Mouse (Mus musculus) adrenal gland, postnatal 4 days (tissue): ENCODE results near the gene Fbxo34. TPM values are rescaled to one million over a fixed set of nuclear protein-coding genes. Genes with fewer than 3 reads are reported as not detected.
A peak's percentile ranks its signal among the peaks of the same experiment; 100 is the strongest.
"Not testable (repeated sequence)": the region's sequence is repeated elsewhere in the genome, so short reads cannot be mapped to it uniquely, and the experiment has no call there.

ENCODE experiments used
- DNase-seq, 2 experiments: peaks; one replicate each; pipeline ENCODE4 v3.0.0; 2021 to 2022; ENCODE audit warnings: low spot score in 2 of 2, mixed read lengths in 2 of 2
- total RNA-seq, 2 experiments: library from RNA; stranded (reverse); gene quantifications; 2 replicates each; pipeline ENCODE4 v1.2.3; 2021

The Fbxo34 gene
- total RNA-seq, 2 experiments from 2014 or later: 30.0 to 30.6 TPM

DNA sequence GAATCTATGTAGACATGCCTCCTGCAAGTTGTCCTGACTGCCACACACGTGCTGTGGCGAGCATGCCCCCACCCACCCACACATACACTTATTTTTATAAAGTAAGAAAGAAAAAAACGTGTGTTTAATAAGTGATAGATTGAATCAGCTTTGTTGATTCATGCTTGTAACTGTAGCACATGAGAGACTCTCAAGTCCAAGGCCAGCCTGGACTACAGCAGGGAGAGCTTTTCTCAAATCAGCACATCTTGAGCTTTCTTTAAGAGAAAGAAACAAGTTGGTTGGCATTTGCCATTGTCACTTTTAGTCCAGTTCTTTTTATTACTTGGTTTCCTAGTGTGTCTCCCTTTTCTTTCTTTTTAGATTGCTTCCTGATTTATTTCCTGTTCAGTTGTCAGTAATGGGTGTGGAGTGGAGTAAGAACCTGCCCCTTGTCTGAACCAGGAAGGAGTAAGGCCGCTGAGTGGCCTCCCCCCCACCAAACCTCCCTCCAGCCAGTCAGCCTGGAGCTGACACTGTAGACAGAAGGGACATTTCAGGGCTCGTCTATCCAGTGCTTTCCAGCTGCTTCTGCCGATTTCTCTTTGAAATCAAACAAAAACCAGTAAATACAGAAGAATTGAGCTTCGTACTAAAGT, 64.7 kb downstream of the Fbxo34 start:
- peak in 1 of 2 experiments; percentile 15 for DNase-seq

DNA sequence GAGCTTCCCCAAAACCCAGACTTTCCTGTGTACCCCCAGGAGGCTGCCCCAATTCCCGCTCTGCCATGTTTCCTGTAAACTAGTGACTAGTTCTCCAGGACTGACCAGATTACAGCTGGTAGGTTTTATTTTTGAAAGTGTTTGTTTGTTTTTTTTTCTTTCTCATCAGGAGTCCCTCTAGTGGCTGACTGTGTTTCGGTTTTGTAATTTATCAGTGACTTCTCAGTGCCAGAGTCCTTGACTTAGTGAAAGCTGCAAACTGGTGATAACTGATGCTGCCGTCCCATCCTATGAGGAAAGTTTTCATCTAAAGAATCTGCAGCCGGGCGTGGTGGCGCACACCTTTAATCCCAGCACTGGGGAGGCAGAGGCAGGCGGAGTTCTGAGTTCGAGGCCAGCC, 65.4 kb downstream of the Fbxo34 start:
- no peak for DNase-seq

DNA sequence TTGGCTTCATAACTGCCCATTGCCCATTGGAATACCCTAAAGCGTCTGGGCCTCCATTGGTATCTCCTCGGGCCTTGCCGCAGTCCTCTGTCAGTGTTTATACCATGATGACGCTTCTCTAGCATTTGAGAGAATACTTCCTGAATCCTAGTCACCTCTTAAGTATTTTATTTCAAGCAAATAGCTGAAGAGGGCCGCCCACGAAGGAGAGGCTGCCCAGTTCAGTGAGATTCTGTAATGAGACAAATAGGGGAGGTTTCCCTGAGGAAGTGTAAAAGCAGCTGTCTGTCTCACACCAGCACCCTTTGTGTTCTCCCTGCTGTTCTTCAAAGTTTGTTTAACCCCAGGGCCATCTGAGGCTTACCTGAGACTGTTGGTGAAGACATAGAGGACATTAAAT, 66.5 kb downstream of the Fbxo34 start:
- DNase-seq: no peak

DNA sequence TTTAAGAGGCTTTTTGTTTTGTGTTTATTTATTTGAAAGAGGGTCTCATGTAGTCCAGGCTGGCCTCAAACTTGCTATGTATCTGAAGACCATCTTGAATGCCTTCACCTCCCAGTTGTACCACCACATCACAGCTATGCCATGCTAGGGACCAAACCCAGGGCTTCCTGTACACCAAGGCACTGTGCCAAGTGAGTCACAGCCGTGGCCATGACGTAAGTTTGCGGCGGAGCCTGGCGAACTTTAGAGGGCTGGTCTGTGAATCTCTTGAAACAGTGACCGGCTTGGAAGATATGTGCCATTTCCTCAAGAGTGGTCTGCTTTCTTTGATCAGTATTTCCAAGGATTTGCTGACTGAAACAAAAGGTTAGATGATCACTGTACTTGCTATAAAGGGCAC, 68.4 kb downstream of the Fbxo34 start:
- DNase-seq: peak in 1 of 2 experiments; percentile 36

DNA sequence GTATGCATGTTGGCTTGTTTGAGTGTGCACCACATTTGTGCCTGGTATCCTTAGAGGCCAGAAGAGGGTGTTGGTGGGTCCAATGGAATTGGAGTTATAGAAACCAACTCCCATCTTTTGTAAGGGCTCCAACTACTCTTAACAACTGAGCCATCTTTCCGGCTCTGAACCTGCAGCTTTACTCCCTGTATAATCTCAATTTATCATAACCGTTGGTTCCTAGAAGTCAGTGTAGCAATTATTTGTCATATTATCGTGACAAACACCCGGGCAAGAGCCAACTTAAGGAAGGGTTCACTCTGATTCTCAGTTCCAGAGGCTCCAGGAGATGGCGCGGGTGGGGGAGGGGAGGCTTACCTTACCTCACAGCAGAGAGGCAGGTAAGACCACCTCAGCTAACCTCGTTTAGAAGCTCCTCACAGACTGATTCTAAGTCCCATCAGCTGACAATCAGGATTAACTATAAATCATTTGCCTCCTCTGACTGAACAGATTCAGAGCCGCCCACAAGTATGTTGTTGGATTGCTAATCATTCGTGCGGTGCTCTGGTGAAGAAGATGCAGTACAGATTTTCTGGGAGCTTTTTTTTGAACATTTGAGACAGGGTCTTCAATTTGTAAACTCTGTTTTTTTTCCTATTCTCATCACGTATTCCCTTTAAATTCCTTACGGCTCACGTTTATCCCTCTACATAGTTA, 70.7 kb downstream of the Fbxo34 start:
- DNase-seq: no peak

DNA sequence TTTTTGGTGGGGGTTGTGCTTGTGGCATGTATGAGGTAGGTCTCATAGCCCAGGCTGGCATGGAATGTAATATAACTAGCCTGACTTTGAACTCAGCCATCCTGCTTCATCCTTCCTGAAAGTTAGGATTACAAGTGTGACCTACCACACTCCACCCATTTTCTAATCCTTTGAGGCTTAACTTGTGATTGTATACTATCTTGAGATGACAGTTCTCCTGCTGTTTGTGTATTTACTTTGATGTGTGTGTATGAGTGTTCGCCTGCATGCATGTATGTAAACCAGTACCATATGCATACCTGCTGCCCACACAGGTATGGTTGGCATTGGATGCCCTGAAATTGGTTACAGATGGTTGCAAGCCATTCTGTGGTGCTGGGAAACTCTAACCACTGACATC, 71.4 kb downstream of the Fbxo34 start:
- no peak for DNase-seq

DNA sequence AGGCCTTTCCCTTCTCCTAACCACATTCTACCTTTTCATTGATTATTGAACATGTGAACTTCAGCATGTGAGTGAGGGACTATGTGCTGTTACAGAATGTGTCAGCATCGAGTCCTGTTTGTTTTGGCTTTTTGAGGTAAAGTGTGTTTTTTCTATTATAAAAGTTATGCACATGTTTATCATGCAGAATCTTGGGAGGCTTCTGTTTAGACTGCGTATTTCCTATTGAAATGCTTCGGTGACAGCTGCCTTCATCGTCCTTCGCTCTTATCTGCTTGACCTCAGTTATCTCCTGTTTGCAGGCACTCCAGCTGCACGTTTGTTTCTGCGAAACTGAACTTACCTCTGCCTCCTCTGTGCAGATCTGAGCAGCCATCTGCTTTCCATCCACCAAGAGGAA, 72.1 kb downstream of the Fbxo34 start:
- DNase-seq: no peak

DNA sequence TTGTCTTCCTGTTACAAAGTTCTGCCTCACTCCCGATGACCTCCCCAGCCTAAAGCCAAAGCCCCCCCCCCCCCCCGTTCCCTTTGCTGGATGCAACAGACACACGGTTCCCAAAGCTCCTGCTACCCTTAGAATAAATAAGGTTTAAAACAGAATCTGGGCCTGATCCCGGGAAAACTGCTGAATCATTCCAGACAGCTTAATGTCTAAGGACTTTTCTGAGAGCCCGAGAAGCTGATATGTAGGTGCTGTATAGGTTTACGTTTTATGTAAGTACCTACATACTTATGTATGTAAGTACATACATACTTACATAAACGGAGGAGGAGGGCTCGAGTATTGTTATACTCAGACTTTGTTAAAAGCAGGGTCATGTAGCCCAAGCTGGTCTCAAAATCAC, 75.2 kb downstream of the Fbxo34 start:
- DNase-seq: no peak

DNA sequence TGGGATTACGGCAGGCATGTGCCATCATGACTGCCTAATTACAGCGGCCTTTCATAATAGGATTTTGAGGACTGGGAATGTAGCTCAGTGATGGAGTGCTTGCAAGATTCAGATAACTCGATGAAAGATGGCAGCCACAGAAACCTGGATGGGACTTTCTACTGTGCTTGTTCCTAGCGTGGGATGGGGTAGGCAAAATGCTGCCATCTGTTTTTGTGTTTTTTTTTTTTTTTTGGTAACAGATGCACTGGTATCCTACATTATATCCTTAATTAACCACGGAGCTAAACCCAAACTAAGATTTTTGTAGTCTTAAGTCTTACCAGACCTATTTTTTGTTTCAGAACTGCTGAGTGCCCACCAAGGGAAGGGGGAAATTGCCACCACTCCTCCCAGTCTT, 75.6 kb downstream of the Fbxo34 start:
- no peak for DNase-seq

DNA sequence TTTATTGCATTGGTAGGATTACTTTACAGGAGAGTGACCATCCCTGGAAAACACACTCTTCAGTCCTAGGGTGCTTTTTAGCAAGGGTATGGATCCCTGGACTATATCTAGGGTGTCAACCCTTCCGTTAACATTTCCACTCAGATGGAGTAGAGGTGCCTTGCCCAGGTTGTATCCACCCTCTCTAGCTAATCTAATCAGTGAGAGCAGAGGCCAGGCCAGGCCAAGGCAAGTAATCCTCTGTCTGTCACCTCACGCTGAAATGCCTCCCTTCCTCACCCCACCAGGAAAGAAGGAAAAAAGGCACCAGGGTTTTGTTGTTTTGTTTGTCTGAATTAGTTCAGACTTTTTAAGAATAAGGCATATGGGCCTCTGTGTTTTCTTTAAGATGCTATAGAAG, 77.6 kb downstream of the Fbxo34 start:
- DNase-seq: no peak

DNA sequence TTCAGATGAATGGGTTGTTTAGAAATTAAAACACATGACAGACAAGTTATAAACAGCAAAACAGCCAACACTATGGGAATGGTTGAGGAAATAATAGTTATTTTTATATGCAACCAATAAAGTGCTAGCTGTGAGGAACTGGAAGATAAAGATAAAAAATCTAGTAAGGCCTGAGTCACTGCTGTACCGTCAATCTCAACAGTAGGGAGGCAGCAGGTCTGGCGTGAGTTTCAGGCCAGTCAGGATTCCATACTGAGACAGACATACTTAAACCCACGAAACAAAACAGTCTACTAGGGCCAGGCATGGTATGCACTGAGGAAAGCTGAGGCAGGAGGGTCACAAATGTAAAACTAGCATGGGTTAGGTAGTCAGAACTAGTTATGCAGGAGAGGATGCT, 78.1 kb downstream of the Fbxo34 start:
- DNase-seq: no peak

DNA sequence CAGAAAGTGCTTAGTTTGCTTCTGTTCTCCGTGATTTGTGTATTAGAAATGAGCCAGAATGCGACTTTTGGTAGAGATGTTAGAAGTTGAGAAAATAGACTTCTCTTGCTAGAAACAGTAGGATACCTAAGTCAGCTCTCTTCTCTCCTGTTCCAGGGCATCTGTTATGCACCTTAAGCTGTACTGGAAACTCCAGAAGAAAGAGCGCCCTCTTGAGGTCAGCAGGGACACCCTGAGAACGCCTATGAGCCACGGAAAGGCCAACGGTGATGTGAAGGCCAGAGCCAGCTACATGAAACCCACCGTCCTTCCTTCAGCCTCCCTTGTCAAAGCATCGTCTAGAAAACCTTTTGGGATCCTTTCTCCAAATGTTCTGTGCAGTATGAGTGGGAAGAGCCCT, 78.8 kb downstream of the Fbxo34 start:
- DNase-seq: peak in 1 of 2 experiments; percentile 29

DNA sequence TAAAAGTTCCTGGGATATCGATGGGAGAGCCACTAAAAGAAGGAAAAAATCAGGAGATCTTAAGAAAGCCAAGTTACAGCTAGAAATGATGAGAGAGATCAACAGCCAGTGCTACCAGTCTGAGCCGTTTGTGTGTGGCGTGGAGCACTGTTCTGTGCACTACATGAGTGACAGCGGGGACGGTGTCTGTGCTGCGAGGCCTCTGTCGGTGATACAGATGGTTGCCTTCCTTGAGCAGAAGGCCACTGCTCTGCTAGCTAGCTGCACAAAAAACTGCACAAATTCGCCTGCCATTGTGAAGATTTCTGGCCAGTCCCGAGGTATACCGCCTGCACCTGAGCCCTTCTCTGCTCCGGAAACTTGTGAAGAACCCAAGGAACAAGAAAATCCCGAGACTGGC, 79.4 kb downstream of the Fbxo34 start:
- DNase-seq: not testable (repeated sequence)

DNA sequence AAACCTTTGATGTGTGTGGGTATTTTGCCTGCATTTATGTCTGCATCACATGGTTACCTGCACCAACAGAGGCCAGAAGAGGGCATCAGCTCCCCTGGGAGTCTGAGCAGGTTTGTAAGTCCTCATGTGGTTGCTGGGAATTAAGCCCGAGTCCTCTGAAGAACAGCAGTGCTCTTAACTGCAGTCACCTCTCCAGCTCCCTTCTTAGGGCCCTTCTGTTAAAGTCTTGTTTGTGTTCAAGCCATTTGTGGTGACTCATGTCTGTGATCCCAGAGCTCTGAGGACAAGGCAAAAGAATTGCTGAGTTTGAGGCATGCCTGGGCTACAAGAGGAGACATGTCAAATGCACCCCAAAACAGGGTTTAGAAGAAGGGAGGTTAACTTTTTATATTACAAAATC, 82.3 kb downstream of the Fbxo34 start:
- DNase-seq: no peak

DNA sequence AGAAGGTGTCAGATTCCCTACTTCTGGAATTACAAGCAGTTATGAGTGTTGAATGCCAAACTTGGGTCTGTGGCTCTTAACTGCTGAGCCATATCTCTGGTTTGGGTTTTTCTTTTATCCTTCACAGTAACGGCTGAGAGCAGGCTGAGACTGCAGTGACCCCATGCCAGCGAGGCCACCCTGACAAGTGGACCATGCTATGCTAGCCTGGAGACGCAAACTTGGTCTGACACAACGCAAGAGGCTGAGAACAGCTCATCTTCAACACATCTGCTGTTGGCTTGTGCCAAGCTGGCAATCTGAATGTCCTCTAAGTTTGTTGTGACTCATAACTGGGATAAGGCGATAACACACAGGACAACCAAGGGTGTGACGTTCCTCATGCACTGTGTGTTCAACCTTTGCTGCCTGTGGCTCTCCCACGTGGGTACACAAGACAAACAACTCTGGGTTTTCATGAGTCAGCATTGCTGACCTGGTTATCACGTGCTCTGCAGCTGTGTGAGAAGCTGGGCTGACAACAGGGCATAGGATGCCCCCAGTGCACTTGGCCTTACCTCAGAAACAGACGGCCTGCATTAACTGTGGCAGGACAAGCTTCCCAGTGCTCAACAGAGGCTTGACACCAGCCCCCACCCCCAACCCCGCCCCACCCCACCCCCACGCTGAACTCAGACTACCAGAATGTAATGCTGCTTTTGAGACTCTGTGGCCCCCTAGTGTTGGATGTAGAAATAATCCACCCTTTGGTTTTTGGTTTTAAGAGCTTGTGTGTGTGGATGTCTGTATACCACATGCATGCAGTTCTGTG, 83.3 kb downstream of the Fbxo34 start:
- DNase-seq: peak in 1 of 2 experiments; percentile 42

DNA sequence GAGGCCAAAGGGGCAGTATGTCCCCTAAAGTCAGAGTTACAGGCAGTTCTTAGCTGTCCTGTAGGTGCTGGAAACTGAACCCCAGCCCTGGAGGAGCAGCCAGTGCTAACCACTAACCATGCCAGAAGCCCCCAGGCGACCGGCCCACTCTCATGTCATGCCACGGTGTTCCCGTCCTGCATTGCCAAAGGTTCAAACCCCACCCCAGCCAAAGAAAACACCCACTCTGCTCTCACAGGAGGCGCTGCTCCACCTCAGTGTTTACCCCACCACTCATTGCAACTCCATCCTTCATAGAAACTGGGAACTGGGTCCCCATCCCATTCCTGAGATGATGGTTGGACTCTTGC, 83.9 kb downstream of the Fbxo34 start:
- no peak for DNase-seq

DNA sequence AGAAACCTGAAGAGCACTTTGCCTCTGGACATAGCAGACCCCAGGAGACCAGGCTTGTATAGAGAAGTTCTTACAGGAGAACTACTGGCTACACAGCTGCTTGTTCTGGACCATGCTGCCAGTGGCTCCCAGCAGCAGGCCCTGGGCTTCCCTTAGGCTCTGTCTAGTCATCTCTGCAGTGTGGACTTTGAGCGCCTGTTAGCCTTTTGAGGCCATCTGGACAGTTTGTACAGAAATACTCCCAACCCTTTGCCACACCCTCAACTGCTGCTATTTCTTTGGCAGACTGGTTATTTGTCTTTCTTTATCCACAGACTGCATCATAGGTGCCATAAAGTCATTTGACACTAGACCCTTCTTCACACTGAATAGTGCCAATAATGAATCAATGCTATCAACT, 84.9 kb downstream of the Fbxo34 start:
- no peak for DNase-seq

DNA sequence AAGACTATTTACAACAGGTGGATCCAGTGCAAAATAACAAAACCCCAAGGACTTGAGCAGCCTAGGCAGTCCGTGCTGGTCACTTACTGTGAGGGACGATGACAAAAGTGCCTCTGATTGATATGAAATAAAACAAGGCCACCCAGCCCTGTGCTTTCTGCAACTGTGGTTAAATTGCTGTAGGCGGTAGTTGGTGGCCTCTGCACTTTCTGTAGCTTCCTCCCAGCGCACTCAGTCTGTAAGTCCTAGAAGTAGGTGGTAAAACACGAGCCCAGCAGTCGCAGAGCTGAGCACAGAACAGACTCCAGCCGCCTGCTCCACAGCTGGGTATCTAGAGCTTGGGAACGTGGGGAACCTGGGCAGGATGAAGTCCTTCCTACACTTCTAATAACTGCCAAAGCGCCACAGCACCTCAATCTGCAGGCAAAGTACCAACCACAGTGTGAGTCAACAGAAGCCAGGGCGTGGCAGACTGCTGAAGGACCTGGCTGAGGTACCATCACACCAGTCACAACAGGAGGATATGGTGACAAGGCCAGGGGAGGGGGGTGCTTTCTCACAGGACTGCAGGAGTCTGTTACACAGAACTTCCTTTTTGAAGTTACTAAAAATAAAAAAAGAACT, 91.2 kb downstream of the Fbxo34 start:
- DNase-seq: no peak

DNA sequence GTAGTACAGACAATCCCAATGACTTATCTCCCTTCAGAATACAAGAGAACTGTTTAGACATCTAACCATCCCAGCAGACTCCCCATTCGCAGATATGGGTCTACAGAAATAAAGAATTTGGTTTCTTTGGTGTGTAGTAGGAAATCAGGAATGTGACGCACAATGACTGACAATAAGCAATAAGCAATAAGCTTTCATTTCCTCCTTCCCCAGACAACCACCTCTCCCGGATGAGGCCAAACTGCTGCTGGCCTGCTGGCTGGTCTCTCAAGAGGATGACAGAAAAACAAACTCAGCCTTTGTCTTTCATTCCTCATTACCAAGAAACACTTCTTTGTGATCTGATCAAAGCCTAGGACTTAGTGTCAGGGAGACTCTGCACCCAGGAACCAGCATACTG, 92.1 kb downstream of the Fbxo34 start:
- DNase-seq: no peak

DNA sequence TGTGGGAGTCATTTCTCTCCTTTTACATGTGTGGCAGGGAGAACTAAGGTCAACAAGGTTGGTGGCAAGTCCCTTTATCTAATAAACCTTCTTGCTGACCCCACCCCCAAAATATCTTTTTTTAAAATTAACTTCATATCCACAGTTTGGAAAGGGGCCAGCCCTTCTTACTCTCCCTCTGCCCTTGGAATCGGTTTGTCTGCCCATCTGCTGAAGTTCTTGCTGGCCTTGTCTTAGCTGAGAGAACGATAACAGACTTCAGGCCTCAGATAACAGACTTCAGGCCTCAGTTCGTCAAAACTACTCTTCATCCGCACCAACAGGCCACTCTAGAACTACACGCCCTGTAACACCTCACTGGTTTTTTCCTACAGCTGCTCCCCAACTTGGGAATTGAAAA, 94.1 kb downstream of the Fbxo34 start:
- DNase-seq: no peak

DNA sequence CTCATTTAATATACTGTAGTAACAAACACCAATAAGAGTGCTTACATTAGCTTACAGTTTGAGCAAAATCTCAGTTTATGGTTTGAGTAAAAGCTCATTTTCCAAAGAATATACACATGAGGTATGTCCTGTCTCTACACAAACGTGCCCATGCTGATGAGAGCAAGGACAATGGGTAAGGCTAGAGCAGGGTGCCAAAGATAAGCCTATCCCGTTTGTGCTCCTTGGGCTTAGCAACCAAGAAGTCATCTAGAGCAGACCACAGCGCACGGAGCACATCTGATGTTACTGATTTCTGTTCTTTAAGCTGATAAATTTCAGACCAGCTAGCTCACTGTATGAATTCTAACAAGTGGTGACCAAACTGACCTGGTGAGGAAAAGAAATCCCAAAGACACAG, 94.7 kb downstream of the Fbxo34 start:
- no peak for DNase-seq

DNA sequence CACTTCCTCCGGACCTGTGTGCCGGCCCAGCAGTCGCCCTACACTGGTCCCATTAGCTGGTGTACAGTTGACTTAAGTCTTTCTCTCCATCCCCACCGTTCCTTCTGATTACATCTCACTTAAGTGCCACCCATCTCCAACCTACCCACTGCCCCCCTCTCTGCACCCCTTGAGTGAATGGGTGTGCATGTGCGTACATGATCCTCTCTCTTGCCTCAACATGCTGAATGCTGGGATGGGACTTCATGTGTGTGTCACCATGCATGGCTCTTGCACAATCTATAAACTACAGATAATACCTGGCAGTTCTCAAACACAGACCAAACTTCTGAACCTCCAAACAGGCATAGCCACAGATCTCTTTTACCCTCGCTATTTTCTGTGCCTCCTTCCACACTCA, 101.4 kb downstream of the Fbxo34 start:
- no peak for DNase-seq
